Mouse (Mus musculus): ENCODE data around the gene Slc35d1. TPM values are rescaled to one million over a fixed set of nuclear protein-coding genes. Genes with fewer than 3 reads are reported as not detected.

The Slc35d1 gene
- 12.0 and 14.5 TPM in 2 replicates for polyA plus RNA-seq (2012; rRNA removed)

DNA sequence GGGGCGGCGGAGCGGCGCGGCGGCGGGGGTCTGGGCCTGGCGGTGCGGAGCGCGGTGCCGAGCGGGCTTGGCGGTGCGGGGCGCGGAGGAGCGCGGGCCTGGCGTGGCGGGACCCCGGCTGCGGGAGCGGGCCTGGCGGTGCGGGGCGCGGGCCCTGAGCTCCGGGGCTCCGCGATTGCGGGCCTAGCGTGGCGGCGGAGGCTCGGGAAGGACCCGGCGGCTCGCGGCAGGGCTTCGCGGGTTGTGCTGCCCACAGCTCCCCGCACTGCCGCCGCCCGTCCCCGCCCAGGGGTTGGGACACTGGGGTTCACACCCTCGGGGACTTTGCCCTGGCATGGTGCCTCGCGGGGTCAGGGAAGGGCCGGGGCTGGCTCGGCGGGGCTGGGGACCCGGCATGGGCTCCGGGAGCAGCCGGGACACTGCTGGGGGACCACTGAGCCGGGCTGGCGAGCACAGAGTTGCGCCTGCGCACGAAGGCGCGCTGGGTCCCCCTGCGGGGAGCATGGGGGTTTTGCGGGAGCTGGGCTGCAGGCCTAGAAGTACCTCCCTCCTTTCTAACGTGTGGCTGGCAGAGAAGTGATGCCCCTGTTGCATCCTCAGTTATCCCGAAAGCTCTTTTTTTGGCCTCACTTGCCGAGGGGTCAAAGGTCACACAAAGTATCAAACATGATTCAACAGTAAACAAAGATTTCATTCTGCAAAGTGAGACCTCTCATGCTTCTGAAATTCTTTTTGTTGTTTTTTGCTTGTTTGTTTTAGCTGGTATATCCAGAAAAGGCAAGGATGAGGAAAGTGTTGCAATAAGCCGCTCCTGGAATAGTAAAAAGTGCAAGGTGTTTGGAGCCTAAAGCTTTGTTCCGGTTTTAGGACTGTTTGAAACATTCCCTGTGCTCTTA lies at the start of gene Slc35d1:
TSS of gene Slc35d1 (minus strand) at position 240 of the 896 bp plus-strand sequence.

Other genes starting within 250 kb of the Slc35d1 start
- gene Tctex1d1, start 236.6 kb downstream of the Slc35d1 start, polyA plus RNA-seq (2012; rRNA removed): 0.27 and 0.28 TPM in 2 replicates
- 107 and 144 TPM in 2 replicates for gene Insl5, start 188.3 kb downstream of the Slc35d1 start, polyA plus RNA-seq (2012; rRNA removed)
- 10.6 and 11.5 TPM in 2 replicates for gene Mier1, start 100.8 kb downstream of the Slc35d1 start, polyA plus RNA-seq (2012; rRNA removed)
- gene Wdr78, start 100.6 kb downstream of the Slc35d1 start, polyA plus RNA-seq (2012; rRNA removed): 0.36 and 0.76 TPM in 2 replicates
- not detected in 2 replicates for gene 4921539E11Rik, start 75.7 kb upstream of the Slc35d1 start, polyA plus RNA-seq (2012; rRNA removed)
- 12.8 and 20.5 TPM in 2 replicates for gene Oma1, start 98.6 kb upstream of the Slc35d1 start, polyA plus RNA-seq (2012; rRNA removed)

Measured in colon, adult 2 months (tissue).